Mouse (Mus musculus) limb, embryonic 10.5 days (tissue): ENCODE data around the gene Tmem50b. TPM values are rescaled to one million over a fixed set of nuclear protein-coding genes. Genes with fewer than 3 reads are reported as not detected.

ENCODE experiments used
- DNase-seq: peaks from one replicate; pipeline ENCODE4 v3.0.0-alpha.2; 2017; ENCODE audit warnings: low spot score
- H3K27ac ChIP-seq: fragments of 300-500 bp; sonication (generic); 2 replicates; pipeline ENCODE4 v1.5.1; 2016; ENCODE audit warnings: mild to moderate bottlenecking
- H3K27me3 ChIP-seq: fragments of 300-500 bp; sonication (generic); 2 replicates; pipeline ENCODE4 v1.6.1; 2016; ENCODE audit warnings: low read depth, mild to moderate bottlenecking; ENCODE audit not compliant: poor library complexity, severe bottlenecking
- H3K36me3 ChIP-seq: fragments of 300-500 bp; sonication (generic); 2 replicates; pipeline ENCODE4 v1.6.1; 2016; ENCODE audit warnings: mild to moderate bottlenecking, moderate library complexity
- H3K4me1 ChIP-seq: fragments of 300-500 bp; sonication (generic); 2 replicates; pipeline ENCODE4 v1.6.1; 2016
- H3K4me3 ChIP-seq: fragments of 300-500 bp; sonication (generic); 2 replicates; pipeline ENCODE4 v1.5.1; 2016; ENCODE audit warnings: mild to moderate bottlenecking, moderate library complexity
- H3K9me3 ChIP-seq: fragments of 300-500 bp; sonication (generic); replicated peaks from 2 replicates; pipeline ENCODE4 v1.6.1; 2016; ENCODE audit warnings: mild to moderate bottlenecking
- WGBS: fragments of 180-500 bp; shearing (Covaris S2); methylation state at CpG from one replicate; pipeline ENCODE4 v1.1.7; 2016; 5-methylcytosine and 5-hydroxymethylcytosine counted together
- polyA plus RNA-seq: library from polyadenylated mRNA; unstranded; fragments of >200 nt; fragmentation: Nextera tagmentation; extraction: Ambion mirVana; gene quantifications from 2 replicates; pipeline ENCODE4 v1.2.1, GENCODE M21; 2016

Tmem50b gene
- polyA plus RNA-seq, 1 experiment from 2014 or later = 25.7 TPM

GRCm38 (mm10) chr16:91628673-91629072 lies 31.1 kb upstream of the Tmem50b start:
- 94% methylated on average over 3 of the region's 3 CpGs for WGBS
- H3K36me3 ChIP-seq = peaks cover 98% of the 10 kb centered on the region
- no peak overlapping the region for H3K4me3 ChIP-seq
- H3K27ac ChIP-seq = no peak overlapping the region
- no peaks in the 10 kb centered on the region for H3K4me1 ChIP-seq
- no peaks in the 10 kb centered on the region for H3K27me3 ChIP-seq
- no peak for DNase-seq
- no peaks in the 10 kb centered on the region for H3K9me3 ChIP-seq

GRCm38 (mm10) chr16:91627831-91628230 lies 30.2 kb upstream of the Tmem50b start:
- no peak overlapping the region for H3K4me3 ChIP-seq
- H3K27ac ChIP-seq = no peak overlapping the region
- H3K9me3 ChIP-seq = no peaks in the 10 kb centered on the region
- H3K36me3 ChIP-seq = peaks cover 98% of the 10 kb centered on the region
- 92% methylated on average over 7 of the region's 7 CpGs for WGBS
- no peaks in the 10 kb centered on the region for H3K27me3 ChIP-seq
- H3K4me1 ChIP-seq = no peaks in the 10 kb centered on the region
- DNase-seq = no peak

GRCm38 (mm10) chr16:91623074-91623473 lies 25.5 kb upstream of the Tmem50b start:
- 95% methylated on average over 9 of the region's 9 CpGs for WGBS
- no peak for DNase-seq
- Histone ChIP-seq H3K36me3 (peaks cover 85% of the 10 kb centered on the region), H3K27ac (no peak overlapping the region), H3K4me3 (no peak overlapping the region), H3K27me3 (no peaks in the 10 kb centered on the region; the same call in 1 of the 2 replicates), H3K9me3 (no peaks in the 10 kb centered on the region), H3K4me1 (no peaks in the 10 kb centered on the region; the same call in 1 of the 2 replicates)

GRCm38 (mm10) chr16:91620991-91621390 lies 23.4 kb upstream of the Tmem50b start:
- DNase-seq = no peak
- Histone ChIP-seq H3K27me3 (peaks cover 14% of the 10 kb centered on the region; the same call in 1 of the 2 replicates), H3K4me1 (no peaks in the 10 kb centered on the region; the same call in 1 of the 2 replicates), H3K36me3 (peaks cover 64% of the 10 kb centered on the region), H3K27ac (no peak overlapping the region), H3K4me3 (no peak overlapping the region), H3K9me3 (no peaks in the 10 kb centered on the region)
- 94% methylated on average over 11 of the region's 11 CpGs for WGBS

- Histone ChIP-seq H3K4me1 (no peaks in the 10 kb centered on the region; the same call in 1 of the 2 replicates), H3K9me3 (no peaks in the 10 kb centered on the region), H3K4me3 (no peak overlapping the region), H3K27ac (no peak overlapping the region), H3K36me3 (peaks cover 56% of the 10 kb centered on the region), H3K27me3 (peaks cover 14% of the 10 kb centered on the region; the same call in 1 of the 2 replicates)
- no peak for DNase-seq
- 88% methylated on average over 5 of the region's 5 CpGs for WGBS
Observed at GRCm38 (mm10) chr16:91620185-91620584, 22.6 kb upstream of the Tmem50b start.

- H3K36me3 ChIP-seq = peaks cover 42% of the 10 kb centered on the region
- peak within 1 kb of the TSS; percentile 80 for H3K4me3 ChIP-seq
- peak; percentile 76 for DNase-seq
- no peaks in the 10 kb centered on the region for H3K9me3 ChIP-seq
- peak within 1 kb of the TSS; percentile 79 for H3K27ac ChIP-seq
- WGBS = 10% methylated on average over 39 of the region's 39 CpGs
- peaks cover 14% of the 10 kb centered on the region; the same call in 1 of the 2 replicates for H3K27me3 ChIP-seq
- H3K4me1 ChIP-seq = no peaks in the 10 kb centered on the region; the same call in 1 of the 2 replicates
Observed at GRCm38 (mm10) chr16:91618511-91619501, 21.2 kb upstream of the Tmem50b start, which contains the start of gene Dnajc28. Gene Dnajc28, minus strand, starts transcription at chr16:91619026.

GRCm38 (mm10) chr16:91614552-91614951 lies 17.0 kb upstream of the Tmem50b start:
- Histone ChIP-seq H3K36me3 (no peaks in the 10 kb centered on the region), H3K27me3 (peaks cover 14% of the 10 kb centered on the region; the same call in 1 of the 2 replicates), H3K27ac (no peak overlapping the region), H3K4me1 (peaks cover 12% of the 10 kb centered on the region), H3K4me3 (no peak overlapping the region), H3K9me3 (no peaks in the 10 kb centered on the region)
- no peak for DNase-seq
- 86% methylated on average over 6 of the region's 6 CpGs for WGBS

- Histone ChIP-seq H3K4me3 (no peak overlapping the region), H3K27me3 (peaks cover 11% of the 10 kb centered on the region; the same call in 1 of the 2 replicates), H3K36me3 (no peaks in the 10 kb centered on the region), H3K4me1 (peaks cover 12% of the 10 kb centered on the region), H3K9me3 (no peaks in the 10 kb centered on the region), H3K27ac (no peak overlapping the region)
- no peak for DNase-seq
- WGBS = 80% methylated on average over 5 of the region's 5 CpGs
Observed at GRCm38 (mm10) chr16:91612525-91612924, 14.9 kb upstream of the Tmem50b start.

- Histone ChIP-seq H3K4me1 (peaks cover 12% of the 10 kb centered on the region), H3K36me3 (no peaks in the 10 kb centered on the region), H3K27ac (no peak overlapping the region), H3K27me3 (no peaks in the 10 kb centered on the region), H3K4me3 (no peak overlapping the region), H3K9me3 (no peaks in the 10 kb centered on the region)
- no peak for DNase-seq
- 74% methylated on average over 11 of the region's 11 CpGs for WGBS
Observed at GRCm38 (mm10) chr16:91611248-91611647, 13.6 kb upstream of the Tmem50b start.

GRCm38 (mm10) chr16:91609501-91610245 lies 12.1 kb upstream of the Tmem50b start:
- Histone ChIP-seq H3K4me3 (no peak overlapping the region), H3K36me3 (no peaks in the 10 kb centered on the region), H3K4me1 (peaks cover 15% of the 10 kb centered on the region), H3K27me3 (no peaks in the 10 kb centered on the region), H3K27ac (no peak overlapping the region), H3K9me3 (no peaks in the 10 kb centered on the region)
- DNase-seq = no peak
- WGBS = 81% methylated on average over 9 of the region's 9 CpGs

GRCm38 (mm10) chr16:91606958-91607357 lies 9.4 kb upstream of the Tmem50b start:
- DNase-seq = no peak
- Histone ChIP-seq H3K36me3 (no peaks in the 10 kb centered on the region), H3K9me3 (no peaks in the 10 kb centered on the region), H3K27me3 (no peaks in the 10 kb centered on the region), H3K4me1 (peaks cover 11% of the 10 kb centered on the region), H3K4me3 (no peak overlapping the region), H3K27ac (no peak overlapping the region)
- 91% methylated on average over 8 of the region's 8 CpGs for WGBS

GRCm38 (mm10) chr16:91605156-91605555 lies 7.6 kb upstream of the Tmem50b start:
- no peaks in the 10 kb centered on the region for H3K27me3 ChIP-seq
- no peak overlapping the region for H3K4me3 ChIP-seq
- H3K27ac ChIP-seq = no peak overlapping the region
- WGBS = 83% methylated on average over 6 of the region's 6 CpGs
- no peaks in the 10 kb centered on the region for H3K36me3 ChIP-seq
- peaks cover 20% of the 10 kb centered on the region for H3K4me1 ChIP-seq
- no peak for DNase-seq
- H3K9me3 ChIP-seq = no peaks in the 10 kb centered on the region
